Mouse (Mus musculus) c-Kit-negative CD71-positive TER-119-positive erythroid progenitor cells, embryonic 14.5 days (primary cell): ENCODE measurements around the gene Lrrc36.
A peak's percentile ranks its signal among the peaks of the same experiment; 100 is the strongest.

Source experiments
- DNase-seq: peaks from one replicate; pipeline ENCODE4 v3.0.0-alpha.2; 2013; ENCODE audit warnings: low read depth, low spot score

The Lrrc36 gene

GRCm38 (mm10) chr8:105413391-105413790 is at the start of gene Lrrc36, which contains the start of gene Kctd19:
Lrrc36 (plus strand) TSS chr8:105413571.
Kctd19 (minus strand) TSS chr8:105413502.
- DNase-seq, result no peak

GRCm38 (mm10) chr8:105367107-105367506 is 46.3 kb upstream of the Lrrc36 start:
- DNase-seq, result no peak

- no peak for DNase-seq
These were observed 40.9 kb upstream of the Lrrc36 start for GRCm38 (mm10) chr8:105372473-105372872.

GRCm38 (mm10) chr8:105373032-105373431 is 40.3 kb upstream of the Lrrc36 start, which contains the start of gene Plekhg4:
Plekhg4 (plus strand) TSS chr8:105373274.
- no peak for DNase-seq

- DNase-seq, result peak; percentile 21
These were observed 38.8 kb upstream of the Lrrc36 start for GRCm38 (mm10) chr8:105374513-105374966.

- DNase-seq, result no peak
These were observed 34.7 kb upstream of the Lrrc36 start for GRCm38 (mm10) chr8:105378673-105379072.

- no peak for DNase-seq
These were observed 33.1 kb upstream of the Lrrc36 start for GRCm38 (mm10) chr8:105380308-105380707.

GRCm38 (mm10) chr8:105384070-105384469 is 29.3 kb upstream of the Lrrc36 start:
- DNase-seq, result no peak

GRCm38 (mm10) chr8:105387151-105387550 is 26.2 kb upstream of the Lrrc36 start:
- DNase-seq, result no peak

GRCm38 (mm10) chr8:105389096-105389495 is 24.3 kb upstream of the Lrrc36 start:
- DNase-seq, result no peak

GRCm38 (mm10) chr8:105393089-105393787 is 20.1 kb upstream of the Lrrc36 start:
- no peak for DNase-seq

GRCm38 (mm10) chr8:105393915-105394314 is 19.5 kb upstream of the Lrrc36 start:
- no peak for DNase-seq

- peak; percentile 15 for DNase-seq
These were observed 15.6 kb upstream of the Lrrc36 start for GRCm38 (mm10) chr8:105397747-105398146.

GRCm38 (mm10) chr8:105400016-105400415 is 13.4 kb upstream of the Lrrc36 start:
- DNase-seq, result no peak

GRCm38 (mm10) chr8:105403467-105403866 is 9.9 kb upstream of the Lrrc36 start:
- no peak for DNase-seq

- no peak for DNase-seq
These were observed 8.9 kb upstream of the Lrrc36 start for GRCm38 (mm10) chr8:105404496-105404895.

GRCm38 (mm10) chr8:105406416-105406815 is 7.0 kb upstream of the Lrrc36 start:
- no peak for DNase-seq

GRCm38 (mm10) chr8:105408331-105408730 is 5.0 kb upstream of the Lrrc36 start:
- DNase-seq, result no peak

- DNase-seq, result no peak
These were observed 3.4 kb upstream of the Lrrc36 start for GRCm38 (mm10) chr8:105409947-105410346.

GRCm38 (mm10) chr8:105418992-105419391 is 5.6 kb downstream of the Lrrc36 start:
- DNase-seq, result no peak

- no peak for DNase-seq
These were observed 6.4 kb downstream of the Lrrc36 start for GRCm38 (mm10) chr8:105419800-105420199.

- no peak for DNase-seq
These were observed 8.6 kb downstream of the Lrrc36 start for GRCm38 (mm10) chr8:105422006-105422405.

GRCm38 (mm10) chr8:105426878-105427277 is 13.5 kb downstream of the Lrrc36 start:
- no peak for DNase-seq
